Mouse (Mus musculus) retina, embryonic 14.5 days (tissue): ENCODE measurements around the gene Vwa5b1.
A peak's percentile ranks its signal among the peaks of the same experiment; 100 is the strongest.

Experiments
- DNase-seq: peaks from one replicate; pipeline ENCODE4 v3.0.0-alpha.2; 2015; ENCODE audit warnings: low spot score

The Vwa5b1 gene

GRCm38 (mm10) chr4:138635428-138636145, at the start of gene Vwa5b1:
Gene Vwa5b1, minus strand, starts transcription at chr4:138635884.
- peak; percentile 63 for DNase-seq

- DNase-seq, result no peak
Observed at GRCm38 (mm10) chr4:138682760-138683159, 47.1 kb upstream of the Vwa5b1 start.

- no peak for DNase-seq
Observed at GRCm38 (mm10) chr4:138680124-138680523, 44.4 kb upstream of the Vwa5b1 start.

GRCm38 (mm10) chr4:138677579-138677978, 41.9 kb upstream of the Vwa5b1 start:
- peak; percentile 73 for DNase-seq

GRCm38 (mm10) chr4:138676480-138676879, 40.8 kb upstream of the Vwa5b1 start:
- peak; percentile 46 for DNase-seq

GRCm38 (mm10) chr4:138672160-138672559, 36.5 kb upstream of the Vwa5b1 start:
- no peak for DNase-seq

- no peak for DNase-seq
Observed at GRCm38 (mm10) chr4:138670093-138670889, 34.6 kb upstream of the Vwa5b1 start.

GRCm38 (mm10) chr4:138666521-138666920, 30.8 kb upstream of the Vwa5b1 start:
- DNase-seq, result no peak

GRCm38 (mm10) chr4:138659936-138660602, 24.4 kb upstream of the Vwa5b1 start:
- no peak for DNase-seq

GRCm38 (mm10) chr4:138653056-138653455, 17.4 kb upstream of the Vwa5b1 start:
- DNase-seq, result no peak

- DNase-seq, result no peak
Observed at GRCm38 (mm10) chr4:138651881-138652280, 16.2 kb upstream of the Vwa5b1 start.

GRCm38 (mm10) chr4:138648096-138648635, 12.5 kb upstream of the Vwa5b1 start:
- no peak for DNase-seq

- DNase-seq, result no peak
Observed at GRCm38 (mm10) chr4:138642272-138642671, 6.6 kb upstream of the Vwa5b1 start.

- DNase-seq, result no peak
Observed at GRCm38 (mm10) chr4:138636146-138636511, 445 bp upstream of the Vwa5b1 start.

GRCm38 (mm10) chr4:138628256-138628655, 7.4 kb downstream of the Vwa5b1 start:
- DNase-seq, result no peak

GRCm38 (mm10) chr4:138614454-138614853, 21.2 kb downstream of the Vwa5b1 start:
- no peak for DNase-seq

- no peak for DNase-seq
Observed at GRCm38 (mm10) chr4:138601926-138602325, 33.8 kb downstream of the Vwa5b1 start.

GRCm38 (mm10) chr4:138597904-138598347, 37.8 kb downstream of the Vwa5b1 start:
- DNase-seq, result peak; percentile 73

GRCm38 (mm10) chr4:138596391-138597130, 39.1 kb downstream of the Vwa5b1 start:
- DNase-seq, result peak; percentile 49

GRCm38 (mm10) chr4:138584946-138585345, 50.7 kb downstream of the Vwa5b1 start:
- DNase-seq, result no peak

GRCm38 (mm10) chr4:138582446-138582845, 53.2 kb downstream of the Vwa5b1 start:
- DNase-seq, result no peak

- no peak for DNase-seq
Observed at GRCm38 (mm10) chr4:138578406-138578805, 57.3 kb downstream of the Vwa5b1 start.
